Mouse (Mus musculus) urinary bladder, adult 18-20 months (tissue): ENCODE results near the gene Defb35.
A peak's percentile ranks its signal among the peaks of the same experiment; 100 is the strongest.
"Not testable (repeated sequence)": the region's sequence is repeated elsewhere in the genome, so short reads cannot be mapped to it uniquely, and the experiment has no call there.

Source experiments
- DNase-seq, 2 experiments: peaks; one replicate each; pipeline ENCODE4 v3.0.0; 2022; ENCODE audit warnings: low spot score in 2 of 2, mixed read lengths in 2 of 2

Gene Defb35

GRCm38 (mm10) chr8:21938052-21938451 lies at the start of gene Defb35:
Gene Defb35, plus strand, starts transcription at chr8:21938352.
- DNase-seq, result not testable (repeated sequence)

GRCm38 (mm10) chr8:21906290-21906689 lies 31.9 kb upstream of the Defb35 start, which contains the start of gene Defb11:
Gene Defb11, minus strand, starts transcription at chr8:21906412.
- not testable (repeated sequence) for DNase-seq

GRCm38 (mm10) chr8:21911931-21912330 lies 26.2 kb upstream of the Defb35 start:
- no peak for DNase-seq

GRCm38 (mm10) chr8:21912554-21912953 lies 25.6 kb upstream of the Defb35 start:
- no peak for DNase-seq

GRCm38 (mm10) chr8:21915625-21916024 lies 22.5 kb upstream of the Defb35 start:
- no peak for DNase-seq

- not testable (repeated sequence) for DNase-seq
Observed at GRCm38 (mm10) chr8:21930754-21931153, 7.4 kb upstream of the Defb35 start.

GRCm38 (mm10) chr8:21932610-21933009 lies 5.5 kb upstream of the Defb35 start, which contains the start of gene Defb15:
Gene Defb15, minus strand, starts transcription at chr8:21932710.
- no peak for DNase-seq

- no peak for DNase-seq
Observed at GRCm38 (mm10) chr8:21946462-21946861, 8.3 kb downstream of the Defb35 start, which contains the start of gene Defb13. Gene Defb13, plus strand, starts transcription at chr8:21946762.

GRCm38 (mm10) chr8:21947311-21948017 lies 9.3 kb downstream of the Defb35 start:
- no peak for DNase-seq

- DNase-seq, result peak in 1 of 2 experiments; percentile 9
Observed at GRCm38 (mm10) chr8:21955321-21955720, 17.2 kb downstream of the Defb35 start.

GRCm38 (mm10) chr8:21956336-21956735 lies 18.2 kb downstream of the Defb35 start:
- DNase-seq, result no peak

GRCm38 (mm10) chr8:21958414-21958813 lies 20.3 kb downstream of the Defb35 start, which contains the start of gene Fam90a1a:
Gene Fam90a1a, plus strand, starts transcription at chr8:21958714.
- DNase-seq, result no peak

GRCm38 (mm10) chr8:21966646-21967045 lies 28.5 kb downstream of the Defb35 start:
- DNase-seq, result no peak

GRCm38 (mm10) chr8:21969475-21969874 lies 31.3 kb downstream of the Defb35 start, which contains the start of gene Ccdc70:
Gene Ccdc70, plus strand, starts transcription at chr8:21969775.
- DNase-seq, result no peak

GRCm38 (mm10) chr8:21978193-21978592 lies 40.0 kb downstream of the Defb35 start:
- DNase-seq, result no peak

GRCm38 (mm10) chr8:21981664-21982337 lies 43.6 kb downstream of the Defb35 start:
- no peak for DNase-seq
